Mouse (Mus musculus): ENCODE measurements at regions not wholly inside any gene's neighbourhood (a gene's known extent, or its start where the extent isn't known, plus 50 kb on each side); places are given as distances from the start of the nearest gene placed in this dataset.
A peak's percentile ranks its signal among the peaks of the same experiment; 100 is the strongest.

- Histone ChIP-seq H3K9me3 (ENCODE audit: low read length) (no peaks in the 10 kb centered on the region), H3K27ac (ENCODE audit: low read depth) (no peak overlapping the region), H3K36me3 (replicated peaks; ENCODE audit: insufficient read depth, low read length) (no peaks in the 10 kb centered on the region), H3K4me3 (ENCODE audit: low read depth, low read length) (no peak overlapping the region), H3K27me3 (ENCODE audit: insufficient read depth, low read length) (no peaks in the 10 kb centered on the region), H3K4me1 (ENCODE audit: insufficient read depth) (no peaks in the 10 kb centered on the region), H3K4me2 (ENCODE audit: low read depth, low read length) (no peak overlapping the region), H3K9ac (replicated peaks) (no peak overlapping the region)
- WGBS (ENCODE audit: insufficient replicate concordance) = 72% methylated on average over 2 of the region's 2 CpGs
- TF ChIP-seq EP300 (IDR thresholded peaks at IDR 0.05; ENCODE audit: low read depth) = no peak
- no peak for TF ChIP-seq CTCF (IDR thresholded peaks at IDR 0.05; ENCODE audit: low read depth)
- DNase-seq = no peak
- ATAC-seq = no peak
These were observed 96.8 kb upstream of the Dock10 start for GRCm38 (mm10) chr1:80854945-80855656.

GRCm38 (mm10) chr1:80854289-80854701 lies 96.0 kb upstream of the Dock10 start:
- no peak for ATAC-seq
- H3K9me3 ChIP-seq (ENCODE audit: low read length) = no peaks in the 10 kb centered on the region

GRCm38 (mm10) chr1:80852761-80853160 lies 94.4 kb upstream of the Dock10 start:
- Histone ChIP-seq H3K4me1 (ENCODE audit: insufficient read depth) (no peaks in the 10 kb centered on the region), H3K4me2 (ENCODE audit: low read depth, low read length) (no peak overlapping the region), H3K9me3 (ENCODE audit: low read length) (no peaks in the 10 kb centered on the region), H3K9ac (replicated peaks) (no peak overlapping the region), H3K27ac (ENCODE audit: low read depth) (no peak overlapping the region), H3K36me3 (replicated peaks; ENCODE audit: insufficient read depth, low read length) (no peaks in the 10 kb centered on the region), H3K4me3 (ENCODE audit: low read depth, low read length) (no peak overlapping the region), H3K27me3 (ENCODE audit: insufficient read depth, low read length) (no peaks in the 10 kb centered on the region)
- no peak for DNase-seq
- no peak for ATAC-seq
- WGBS (ENCODE audit: insufficient replicate concordance) = 58% methylated on average over 2 of the region's 2 CpGs
- TF ChIP-seq CTCF (IDR thresholded peaks at IDR 0.05; ENCODE audit: low read depth) = no peak
- TF ChIP-seq EP300 (IDR thresholded peaks at IDR 0.05; ENCODE audit: low read depth) = no peak

More at GRCm38 (mm10) chr1:80854289-80854701, 96.0 kb upstream of the Dock10 start:
- Histone ChIP-seq H3K4me3 (ENCODE audit: low read depth, low read length) (no peak overlapping the region), H3K36me3 (replicated peaks; ENCODE audit: insufficient read depth, low read length) (no peaks in the 10 kb centered on the region), H3K4me2 (ENCODE audit: low read depth, low read length) (no peak overlapping the region), H3K27me3 (ENCODE audit: insufficient read depth, low read length) (no peaks in the 10 kb centered on the region), H3K4me1 (ENCODE audit: insufficient read depth) (no peaks in the 10 kb centered on the region), H3K9ac (replicated peaks) (no peak overlapping the region), H3K27ac (ENCODE audit: low read depth) (no peak overlapping the region)
- TF ChIP-seq CTCF (IDR thresholded peaks at IDR 0.05; ENCODE audit: low read depth) (no peak), EP300 (IDR thresholded peaks at IDR 0.05; ENCODE audit: low read depth) (no peak)
- WGBS (ENCODE audit: insufficient replicate concordance) = 53% methylated on average over 7 of the region's 7 CpGs
- DNase-seq = no peak

GRCm38 (mm10) chr1:80830196-80830794 lies 72.0 kb upstream of the Dock10 start:
- Histone ChIP-seq H3K4me1 (ENCODE audit: insufficient read depth) (no peaks in the 10 kb centered on the region), H3K9me3 (ENCODE audit: low read length) (no peaks in the 10 kb centered on the region), H3K4me3 (ENCODE audit: low read depth, low read length) (no peak overlapping the region), H3K36me3 (replicated peaks; ENCODE audit: insufficient read depth, low read length) (no peaks in the 10 kb centered on the region), H3K9ac (replicated peaks) (no peak overlapping the region), H3K27ac (ENCODE audit: low read depth) (no peak overlapping the region), H3K27me3 (ENCODE audit: insufficient read depth, low read length) (no peaks in the 10 kb centered on the region), H3K4me2 (ENCODE audit: low read depth, low read length) (no peak overlapping the region)
- TF ChIP-seq CTCF (IDR thresholded peaks at IDR 0.05; ENCODE audit: low read depth) = peak; percentile 38
- TF ChIP-seq EP300 (IDR thresholded peaks at IDR 0.05; ENCODE audit: low read depth) = no peak
- no peak for DNase-seq
- no peak for ATAC-seq

GRCm38 (mm10) chr1:80826383-80826782 lies 68.1 kb upstream of the Dock10 start:
- no peaks in the 10 kb centered on the region for H3K36me3 ChIP-seq (replicated peaks; ENCODE audit: insufficient read depth, low read length)
- 0 out of 2 replicates have a peak, but pooled peaks cover 2% of the 10 kb centered on the region for H3K4me1 ChIP-seq (ENCODE audit: insufficient read depth)
- no peak overlapping the region for H3K4me2 ChIP-seq (ENCODE audit: low read depth, low read length)
- no peak overlapping the region for H3K9ac ChIP-seq (replicated peaks)
- 31% methylated on average over 1 of the region's 1 CpGs for WGBS (ENCODE audit: insufficient replicate concordance)
- DNase-seq (no peak), ATAC-seq (no peak)
- no peak overlapping the region for H3K27ac ChIP-seq (ENCODE audit: low read depth)
- no peak overlapping the region for H3K4me3 ChIP-seq (ENCODE audit: low read depth, low read length)
- H3K9me3 ChIP-seq (ENCODE audit: low read length) = no peaks in the 10 kb centered on the region
- H3K27me3 ChIP-seq (ENCODE audit: insufficient read depth, low read length) = no peaks in the 10 kb centered on the region
- TF ChIP-seq CTCF (IDR thresholded peaks at IDR 0.05; ENCODE audit: low read depth) = no peak
- no peak for TF ChIP-seq EP300 (IDR thresholded peaks at IDR 0.05; ENCODE audit: low read depth)

- Histone ChIP-seq H3K36me3 (replicated peaks; ENCODE audit: insufficient read depth, low read length) (no peaks in the 10 kb centered on the region), H3K9ac (replicated peaks) (no peak overlapping the region), H3K27ac (ENCODE audit: low read depth) (no peak overlapping the region), H3K27me3 (ENCODE audit: insufficient read depth, low read length) (no peaks in the 10 kb centered on the region), H3K4me2 (ENCODE audit: low read depth, low read length) (no peak overlapping the region), H3K9me3 (ENCODE audit: low read length) (no peaks in the 10 kb centered on the region), H3K4me1 (ENCODE audit: insufficient read depth) (0 out of 2 replicates have a peak, but pooled peaks cover 2% of the 10 kb centered on the region), H3K4me3 (ENCODE audit: low read depth, low read length) (no peak overlapping the region)
- 88% methylated on average over 3 of the region's 3 CpGs for WGBS (ENCODE audit: insufficient replicate concordance)
- ATAC-seq (no peak), DNase-seq (no peak)
- TF ChIP-seq CTCF (IDR thresholded peaks at IDR 0.05; ENCODE audit: low read depth) (no peak), EP300 (IDR thresholded peaks at IDR 0.05; ENCODE audit: low read depth) (no peak)
These were observed 65.6 kb upstream of the Dock10 start for GRCm38 (mm10) chr1:80823953-80824352.

Measured in liver, postnatal 0 days (tissue).